Mouse (Mus musculus): ENCODE data around the gene Tfeb. TPM values are rescaled to one million over a fixed set of nuclear protein-coding genes. Genes with fewer than 3 reads are reported as not detected.

The Tfeb gene
- total and polyA plus RNA-seq, 3 experiments = 16.4 to 22.8 TPM; not detected in 1

DNA sequence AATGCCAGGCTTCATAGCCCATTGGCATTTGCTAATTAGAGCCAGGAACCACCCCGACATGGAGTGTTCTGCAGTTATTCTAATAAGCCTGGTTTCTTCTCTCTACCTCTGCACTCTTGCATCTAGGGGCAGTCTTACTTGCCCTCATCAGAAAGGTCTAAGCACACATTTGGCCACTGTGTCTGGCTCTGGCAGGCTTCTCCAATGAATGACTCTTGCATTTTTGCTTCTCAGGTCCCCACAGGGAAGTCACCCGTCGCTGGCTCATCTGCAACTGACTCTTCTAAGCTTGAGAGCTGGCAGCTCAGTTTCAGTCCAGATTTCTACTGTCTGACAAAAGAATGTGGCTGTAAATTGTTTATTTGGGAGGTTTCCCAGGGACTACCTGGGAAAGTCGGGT lies 29.2 kb downstream of the Tfeb start:
- peak; percentile 20 for DNase-seq (ENCODE audit: low read depth, low spot score)
- Histone ChIP-seq H3K27me3 (ENCODE audit: control insufficient read depth in 1 of 2, insufficient read depth in 2 of 2, low read length in 2 of 2) (no peaks in the 10 kb centered on the region), H3K4me3 (ENCODE audit: control insufficient read depth in 1 of 2, insufficient read depth in 1 of 2, low read depth in 2 of 2, low read length in 2 of 2) (no peak overlapping the region), H3K9ac (ENCODE audit: control insufficient read depth, low read depth, low read length, poor library complexity, severe bottlenecking) (no peak overlapping the region), H3K79me2 (ENCODE audit: control insufficient read depth, insufficient read depth, low read length, poor library complexity) (no peaks in the 10 kb centered on the region), H3K27ac (ENCODE audit: control insufficient read depth, low read depth, low read length) (peak overlapping the region; percentile 51; the same call in 1 of the 2 replicates), H3K36me3 (ENCODE audit: control insufficient read depth in 1 of 2, insufficient read depth in 2 of 2, low read length in 2 of 2) (peaks cover 0 to 16% of the 10 kb centered on the region in 2 experiments; a peak in 2 of 4 replicates), H3K9me3 (replicated peaks; ENCODE audit: insufficient read depth, low read length) (no peaks in the 10 kb centered on the region), H3K4me1 (ENCODE audit: control insufficient read depth in 1 of 2, insufficient read depth in 2 of 2, low read length in 2 of 2) (peaks cover 18 to 25% of the 10 kb centered on the region in 2 experiments)
- no peak for TF ChIP-seq MAX (IDR thresholded peaks at IDR 0.05; ENCODE audit: low read length)
- TF ChIP-seq TBP (IDR thresholded peaks at IDR 0.05; ENCODE audit: low read depth, low read length) = no peak
- no peak for TF ChIP-seq MYC (IDR thresholded peaks at IDR 0.05; ENCODE audit: low read depth, low read length)
- 0 out of 2 replicates have a peak, but pooled peaks have one; percentile 8 for TF ChIP-seq CHD1 (IDR thresholded peaks at IDR 0.05; ENCODE audit: low read depth, low read length)
- no peak for TF ChIP-seq ZMIZ1 (IDR thresholded peaks at IDR 0.05; ENCODE audit: low read depth, low read length)
- no peak for TF ChIP-seq MEF2A (IDR thresholded peaks at IDR 0.05; ENCODE audit: extremely low read depth, insufficient replicate concordance, low read depth, low read length, poor library complexity, severe bottlenecking)

DNA sequence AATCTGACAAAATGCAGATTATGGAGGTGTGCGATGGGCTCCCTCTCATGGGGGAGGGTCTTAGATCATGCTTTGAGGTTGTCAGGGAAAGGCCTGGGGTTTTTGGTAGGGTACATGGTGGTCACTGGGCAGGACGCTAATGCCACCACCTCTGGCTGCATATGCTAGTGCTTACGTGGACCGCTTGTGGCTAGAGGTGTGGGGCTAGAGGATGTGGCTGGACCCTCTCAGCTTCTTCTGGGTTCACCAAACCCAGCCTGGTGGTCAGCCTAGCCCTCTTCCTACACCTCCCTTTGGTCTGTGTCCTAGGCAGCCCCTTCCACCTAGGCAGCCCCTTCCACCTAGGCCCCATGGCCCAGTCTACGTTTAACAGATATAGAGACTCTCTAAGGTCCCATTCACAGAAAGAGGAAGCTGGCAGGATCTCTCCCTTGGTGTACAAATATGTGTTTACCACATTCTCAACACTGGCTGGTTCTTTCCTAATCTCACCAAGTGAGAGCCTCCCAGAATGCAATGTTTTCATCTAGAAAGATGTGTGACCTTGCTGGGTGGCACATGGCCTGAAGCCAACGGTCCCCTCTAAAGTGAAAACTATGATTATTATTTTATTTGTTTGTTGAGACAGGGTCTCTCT lies 29.7 kb downstream of the Tfeb start:
- Histone ChIP-seq H3K27me3 (ENCODE audit: control insufficient read depth in 1 of 2, insufficient read depth in 2 of 2, low read length in 2 of 2) (no peaks in the 10 kb centered on the region), H3K4me3 (ENCODE audit: control insufficient read depth in 1 of 2, insufficient read depth in 1 of 2, low read depth in 2 of 2, low read length in 2 of 2) (no peak overlapping the region), H3K79me2 (ENCODE audit: control insufficient read depth, insufficient read depth, low read length, poor library complexity) (no peaks in the 10 kb centered on the region), H3K36me3 (ENCODE audit: control insufficient read depth in 1 of 2, insufficient read depth in 2 of 2, low read length in 2 of 2) (peaks cover 0 to 16% of the 10 kb centered on the region in 2 experiments; a peak in 2 of 4 replicates), H3K9ac (ENCODE audit: control insufficient read depth, low read depth, low read length, poor library complexity, severe bottlenecking) (no peak overlapping the region; the same call in 1 of the 2 replicates), H3K27ac (ENCODE audit: control insufficient read depth, low read depth, low read length) (peak overlapping the region; percentile 60), H3K4me1 (ENCODE audit: control insufficient read depth in 1 of 2, insufficient read depth in 2 of 2, low read length in 2 of 2) (peaks cover 18 to 25% of the 10 kb centered on the region in 2 experiments), H3K9me3 (replicated peaks; ENCODE audit: insufficient read depth, low read length) (no peaks in the 10 kb centered on the region)
- peak; percentile 88 for DNase-seq (ENCODE audit: low read depth, low spot score)
- TF ChIP-seq HCFC1 (IDR thresholded peaks at IDR 0.05; ENCODE audit: low read depth, low read length) = no peak
- TF ChIP-seq ELF1 (IDR thresholded peaks at IDR 0.05; ENCODE audit: low read depth, low read length) = no peak
- no peak for TF ChIP-seq UBTF (IDR thresholded peaks at IDR 0.05; ENCODE audit: borderline replicate concordance, insufficient read depth, low read depth, low read length)
- no peak for TF ChIP-seq E2F4 (IDR thresholded peaks at IDR 0.05; ENCODE audit: borderline replicate concordance, low read depth, low read length)
- TF ChIP-seq CHD1 (IDR thresholded peaks at IDR 0.05; ENCODE audit: low read depth, low read length) = no peak
- 0 out of 2 replicates have a peak, but pooled peaks have one; percentile 15 for TF ChIP-seq BHLHE40 (IDR thresholded peaks at IDR 0.05; ENCODE audit: borderline replicate concordance, low read depth, low read length)
- TF ChIP-seq MXI1 (IDR thresholded peaks at IDR 0.05; ENCODE audit: low read depth, low read length) = peak; percentile 53
- TF ChIP-seq TBP (IDR thresholded peaks at IDR 0.05; ENCODE audit: low read depth, low read length) = no peak
- no peak for TF ChIP-seq CTCF (IDR thresholded peaks at IDR 0.05 in 2 of 3, conservative IDR thresholded peaks at IDR 0.05 in 1 of 3; ENCODE audit: control insufficient read depth in 1 of 3, insufficient read depth in 1 of 3, low read depth in 2 of 3, low read length in 3 of 3, poor library complexity in 1 of 3, severe bottlenecking in 1 of 3)
- no peak for TF ChIP-seq POLR2A (IDR thresholded peaks at IDR 0.05; ENCODE audit: control insufficient read depth in 1 of 2, insufficient read depth in 1 of 2, low read depth in 1 of 2, low read length in 2 of 2, poor library complexity in 1 of 2)
- TF ChIP-seq ZNF384 (IDR thresholded peaks at IDR 0.05; ENCODE audit: low read depth, low read length) = no peak
- no peak for TF ChIP-seq NRF1 (IDR thresholded peaks at IDR 0.05; ENCODE audit: insufficient read depth, low read depth, low read length, poor library complexity, severe bottlenecking)
- no peak for TF ChIP-seq MYB (IDR thresholded peaks at IDR 0.05; ENCODE audit: low read depth, low read length)
- no peak; the same call in 1 of the 2 replicates for TF ChIP-seq TAL1 (IDR thresholded peaks at IDR 0.05; ENCODE audit: low read length)
- 0 out of 2 replicates have a peak, but pooled peaks have one; percentile 47 for TF ChIP-seq ETS1 (IDR thresholded peaks at IDR 0.05; ENCODE audit: low read depth, low read length)
- no peak for TF ChIP-seq GABPA (IDR thresholded peaks at IDR 0.05; ENCODE audit: low read depth, low read length)
- no peak for TF ChIP-seq JUND (IDR thresholded peaks at IDR 0.05; ENCODE audit: low read depth, low read length)
- TF ChIP-seq MAX (IDR thresholded peaks at IDR 0.05; ENCODE audit: low read length) = peak; percentile 76
- no peak for TF ChIP-seq USF2 (IDR thresholded peaks at IDR 0.05; ENCODE audit: borderline replicate concordance in 1 of 2, insufficient read depth in 1 of 2, low read depth in 1 of 2, low read length in 2 of 2)
- TF ChIP-seq TCF12 (IDR thresholded peaks at IDR 0.05; ENCODE audit: low read depth, low read length) = no peak; the same call in 1 of the 2 replicates
- no peak for TF ChIP-seq ZMIZ1 (IDR thresholded peaks at IDR 0.05; ENCODE audit: low read depth, low read length)
- no peak for TF ChIP-seq NELFE (IDR thresholded peaks at IDR 0.05; ENCODE audit: low read depth, low read length)
- no peak for TF ChIP-seq MAFK (IDR thresholded peaks at IDR 0.05; ENCODE audit: borderline replicate concordance, low read depth, low read length)
- peak; percentile 46; the same call in 1 of the 2 replicates for TF ChIP-seq RCOR1 (IDR thresholded peaks at IDR 0.05; ENCODE audit: low read depth, low read length)
- no peak for TF ChIP-seq ZKSCAN1 (IDR thresholded peaks at IDR 0.05; ENCODE audit: low read depth, low read length)
- TF ChIP-seq SIN3A (IDR thresholded peaks at IDR 0.05; ENCODE audit: low read length) = peak; percentile 74
- no peak for TF ChIP-seq KAT2A (conservative IDR thresholded peaks at IDR 0.05; ENCODE audit: low read depth, low read length)
